Mouse (Mus musculus) limb, embryonic 14.5 days (tissue): Measurements from ENCODE around the gene Clmn. TPM values are rescaled to one million over a fixed set of nuclear protein-coding genes. Genes with fewer than 3 reads are reported as not detected.
A peak's percentile ranks its signal among the peaks of the same experiment; 100 is the strongest.

Source experiments
- ATAC-seq: fragments of 200-750 bp; cut with Nextera tagmentation; 2 replicates; pipeline ENCODE4 v1.8.0; 2017; ENCODE audit warnings: low read depth, moderate number of reproducible peaks, moderate TSS enrichment; ENCODE audit not compliant: low FRiP score
- DNase-seq: peaks from one replicate; pipeline ENCODE4 v3.0.0-alpha.2; 2015; ENCODE audit warnings: low spot score
- H3K27ac ChIP-seq: fragments of 300-500 bp; sonication (generic); replicated peaks from 2 replicates; pipeline ENCODE4 v1.5.1; 2014; ENCODE audit warnings: low read depth, mild to moderate bottlenecking, low read length, moderate library complexity, mixed read lengths
- H3K27me3 ChIP-seq: fragments of 300-500 bp; sonication (generic); 2 replicates; pipeline ENCODE4 v1.6.1; 2014; ENCODE audit warnings: low read length, mixed read lengths; ENCODE audit not compliant: control insufficient read depth, insufficient read depth
- H3K36me3 ChIP-seq: fragments of 300-500 bp; sonication (generic); 2 replicates; pipeline ENCODE4 v1.6.1; 2014; ENCODE audit warnings: mild to moderate bottlenecking, low read length, moderate library complexity, mixed read lengths; ENCODE audit not compliant: control insufficient read depth, insufficient read depth
- H3K4me1 ChIP-seq: fragments of 300-500 bp; sonication (generic); 2 replicates; pipeline ENCODE4 v1.6.1; 2014; ENCODE audit warnings: antibody characterized with exemption, low read length, mixed read lengths; ENCODE audit not compliant: control insufficient read depth, insufficient read depth
- H3K4me2 ChIP-seq: fragments of 300-500 bp; sonication (generic); replicated peaks from 2 replicates; pipeline ENCODE4 v1.6.1; 2014; ENCODE audit warnings: low read depth, mild to moderate bottlenecking, low read length, moderate library complexity; ENCODE audit not compliant: severe bottlenecking
- H3K4me3 ChIP-seq: fragments of 300-500 bp; sonication (generic); replicated peaks from 2 replicates; pipeline ENCODE4 v1.5.1; 2014; ENCODE audit warnings: low read length
- H3K9ac ChIP-seq: fragments of 300-500 bp; sonication (generic); 2 replicates; pipeline ENCODE4 v1.6.1; 2014; ENCODE audit warnings: mild to moderate bottlenecking, low read depth, low read length, moderate library complexity; ENCODE audit not compliant: severe bottlenecking
- H3K9me3 ChIP-seq: fragments of 300-500 bp; sonication (generic); 2 replicates; pipeline ENCODE4 v1.6.1; 2016; ENCODE audit warnings: low read length; ENCODE audit not compliant: control insufficient read depth
- POLR2A ChIP-seq: fragments of 200-500 bp; IDR thresholded peaks from 2 replicates; pipeline ENCODE4 v1.8.0; 2012; ENCODE audit warnings: inconsistent platforms, mild to moderate bottlenecking, moderate library complexity, borderline replicate concordance; ENCODE audit not compliant: insufficient read depth, insufficient read length; ENCODE audit errors: extremely low read depth
- WGBS: fragments of 180-500 bp; shearing (Covaris S2); extraction: QIAGEN DNeasy Blood & Tissue Kit; methylation state at CpG from one replicate; pipeline ENCODE4 v1.1.7; 2014; 5-methylcytosine and 5-hydroxymethylcytosine counted together
- polyA plus RNA-seq, 2 experiments: library from polyadenylated mRNA; depleted of rRNA in 1 of 2; stranded (reverse) in 1 of 2; unstranded in 1 of 2; fragments of >200 nt; fragmentation: Nextera tagmentation in 1 of 2; extraction: Ambion mirVana in 1 of 2; gene quantifications; 2 replicates each; pipeline versions ENCODE4 v1.2.1 to v1.2.3; 2012 to 2014

The Clmn gene
- polyA plus RNA-seq, 2 experiments = 2.9 to 8.1 TPM

- Histone ChIP-seq H3K27me3 (peaks cover 25% of the 10 kb centered on the region; the same call in 1 of the 2 replicates), H3K9ac (no peak overlapping the region), H3K4me1 (peaks cover 48% of the 10 kb centered on the region), H3K36me3 (no peaks in the 10 kb centered on the region), H3K9me3 (no peaks in the 10 kb centered on the region), H3K4me2 (peak overlapping the region; percentile 16; the same call in 1 of the 2 replicates), H3K4me3 (no peak overlapping the region), H3K27ac (no peak overlapping the region)
- no peak for DNase-seq
- ATAC-seq = no peak; the same call in 1 of the 2 replicates
- 13% methylated on average over 13 of the region's 13 CpGs for WGBS
- no peak for TF ChIP-seq POLR2A
Measured at GRCm38 (mm10) chr12:104813762-104814161, 51.1 kb downstream of the Clmn start.

GRCm38 (mm10) chr12:104812711-104813110 lies 52.2 kb downstream of the Clmn start:
- H3K27me3 ChIP-seq = peaks cover 21% of the 10 kb centered on the region; the same call in 1 of the 2 replicates
- no peak overlapping the region for H3K4me2 ChIP-seq
- H3K9ac ChIP-seq = no peak overlapping the region
- ATAC-seq (no peak), DNase-seq (no peak)
- no peaks in the 10 kb centered on the region for H3K36me3 ChIP-seq
- 64% methylated on average over 4 of the region's 4 CpGs for WGBS
- no peak for TF ChIP-seq POLR2A
- no peaks in the 10 kb centered on the region for H3K9me3 ChIP-seq
- H3K27ac ChIP-seq = no peak overlapping the region
- H3K4me3 ChIP-seq = no peak overlapping the region
- H3K4me1 ChIP-seq = peaks cover 54% of the 10 kb centered on the region

GRCm38 (mm10) chr12:104810923-104811443 lies 53.9 kb downstream of the Clmn start:
- WGBS = 34% methylated on average over 7 of the region's 7 CpGs
- Histone ChIP-seq H3K4me2 (no peak overlapping the region), H3K9ac (no peak overlapping the region), H3K27me3 (peaks cover 25% of the 10 kb centered on the region; the same call in 1 of the 2 replicates), H3K9me3 (no peaks in the 10 kb centered on the region), H3K27ac (no peak overlapping the region), H3K36me3 (no peaks in the 10 kb centered on the region), H3K4me1 (peaks cover 56% of the 10 kb centered on the region), H3K4me3 (no peak overlapping the region)
- ATAC-seq = no peak
- no peak for DNase-seq
- no peak for TF ChIP-seq POLR2A

- Histone ChIP-seq H3K4me1 (peaks cover 47% of the 10 kb centered on the region), H3K9me3 (no peaks in the 10 kb centered on the region), H3K4me3 (no peak overlapping the region), H3K4me2 (peak overlapping the region; percentile 33), H3K27me3 (peaks cover 38% of the 10 kb centered on the region), H3K27ac (0 out of 2 replicates have a peak overlapping the region, but pooled peaks have one; percentile 48), H3K9ac (no peak overlapping the region), H3K36me3 (no peaks in the 10 kb centered on the region)
- WGBS = 20% methylated on average over 17 of the region's 17 CpGs
- DNase-seq = peak; percentile 81
- ATAC-seq = peak; percentile 70
- TF ChIP-seq POLR2A = no peak
Measured at GRCm38 (mm10) chr12:104808421-104809067, 56.3 kb downstream of the Clmn start.

GRCm38 (mm10) chr12:104806680-104807375 lies 58.0 kb downstream of the Clmn start:
- no peaks in the 10 kb centered on the region for H3K9me3 ChIP-seq
- ATAC-seq = no peak
- no peak overlapping the region for H3K4me2 ChIP-seq
- no peak for TF ChIP-seq POLR2A
- H3K4me1 ChIP-seq = peaks cover 53% of the 10 kb centered on the region
- H3K36me3 ChIP-seq = no peaks in the 10 kb centered on the region
- no peak overlapping the region for H3K4me3 ChIP-seq
- H3K27ac ChIP-seq = no peak overlapping the region
- peaks cover 31% of the 10 kb centered on the region for H3K27me3 ChIP-seq
- H3K9ac ChIP-seq = no peak overlapping the region
- 26% methylated on average over 4 of the region's 4 CpGs for WGBS
- DNase-seq = no peak
